Mouse (Mus musculus) erythroblast, embryonic 14.5 days (primary cell): ENCODE data around the gene 2410141K09Rik. TPM values are rescaled to one million over a fixed set of nuclear protein-coding genes. Genes with fewer than 3 reads are reported as not detected.
"Not testable (repeated sequence)": the region's sequence is repeated elsewhere in the genome, so short reads cannot be mapped to it uniquely, and the experiment has no call there.

ENCODE experiments used
- H3K27me3 ChIP-seq: 2 replicates; pipeline ENCODE4 v1.6.1; 2012; ENCODE audit warnings: inconsistent platforms; ENCODE audit not compliant: control insufficient read depth
- H3K36me3 ChIP-seq: 2 replicates; pipeline ENCODE4 v1.6.1; 2012; ENCODE audit warnings: mild to moderate bottlenecking, inconsistent platforms; ENCODE audit not compliant: control insufficient read depth
- H3K4me1 ChIP-seq: 2 replicates; pipeline ENCODE4 v1.6.1; 2012; ENCODE audit warnings: inconsistent platforms; ENCODE audit not compliant: control insufficient read depth
- H3K4me3 ChIP-seq: replicated peaks from 2 replicates; pipeline ENCODE3; 2012; ENCODE audit warnings: moderate library complexity, mild to moderate bottlenecking, inconsistent platforms
- H3K9me3 ChIP-seq: 2 replicates; pipeline ENCODE4 v1.6.1; 2012; ENCODE audit warnings: low read length, inconsistent platforms, mixed read lengths; ENCODE audit not compliant: control insufficient read depth
- polyA plus RNA-seq: library from polyadenylated mRNA; stranded (reverse); fragments of >175 nt; gene quantifications from 2 replicates; pipeline ENCODE4 v1.2.3, GENCODE M21; 2012

2410141K09Rik gene
- not detected in 2 replicates for polyA plus RNA-seq

- not testable (repeated sequence) for H3K36me3 ChIP-seq, H3K4me3 ChIP-seq, H3K4me1 ChIP-seq, H3K27me3 ChIP-seq
- peaks cover 20% of the 10 kb centered on the region for H3K9me3 ChIP-seq
These were observed at the start of gene 2410141K09Rik for GRCm38 (mm10) chr13:66441018-66441417. 2410141K09Rik (minus strand) TSS chr13:66441118.

GRCm38 (mm10) chr13:66426858-66427257, 14.1 kb downstream of the 2410141K09Rik start:
- not testable (repeated sequence) for H3K4me1 ChIP-seq, H3K36me3 ChIP-seq, H3K4me3 ChIP-seq, H3K27me3 ChIP-seq
- peaks cover 27% of the 10 kb centered on the region for H3K9me3 ChIP-seq

GRCm38 (mm10) chr13:66414962-66415361, 26.0 kb downstream of the 2410141K09Rik start:
- not testable (repeated sequence) for H3K36me3 ChIP-seq, H3K4me1 ChIP-seq, H3K4me3 ChIP-seq, H3K9me3 ChIP-seq, H3K27me3 ChIP-seq

Other genes with a start within 250 kb of the 2410141K09Rik start
- gene Gm10772, start 213.5 kb downstream of the 2410141K09Rik start, polyA plus RNA-seq = not detected in 2 replicates